Mouse (Mus musculus) limb, embryonic 10.5 days (tissue): ENCODE data around the gene Cryzl1. TPM values are rescaled to one million over a fixed set of nuclear protein-coding genes. Genes with fewer than 3 reads are reported as not detected.

Source experiments
- DNase-seq: peaks from one replicate; pipeline ENCODE4 v3.0.0-alpha.2; 2017; ENCODE audit warnings: low spot score
- H3K27ac ChIP-seq: fragments of 300-500 bp; sonication (generic); 2 replicates; pipeline ENCODE4 v1.5.1; 2016; ENCODE audit warnings: mild to moderate bottlenecking
- H3K27me3 ChIP-seq: fragments of 300-500 bp; sonication (generic); 2 replicates; pipeline ENCODE4 v1.6.1; 2016; ENCODE audit warnings: low read depth, mild to moderate bottlenecking; ENCODE audit not compliant: poor library complexity, severe bottlenecking
- H3K36me3 ChIP-seq: fragments of 300-500 bp; sonication (generic); 2 replicates; pipeline ENCODE4 v1.6.1; 2016; ENCODE audit warnings: mild to moderate bottlenecking, moderate library complexity
- H3K4me1 ChIP-seq: fragments of 300-500 bp; sonication (generic); 2 replicates; pipeline ENCODE4 v1.6.1; 2016
- H3K4me3 ChIP-seq: fragments of 300-500 bp; sonication (generic); 2 replicates; pipeline ENCODE4 v1.5.1; 2016; ENCODE audit warnings: mild to moderate bottlenecking, moderate library complexity
- H3K9me3 ChIP-seq: fragments of 300-500 bp; sonication (generic); replicated peaks from 2 replicates; pipeline ENCODE4 v1.6.1; 2016; ENCODE audit warnings: mild to moderate bottlenecking
- WGBS: fragments of 180-500 bp; shearing (Covaris S2); methylation state at CpG from one replicate; pipeline ENCODE4 v1.1.7; 2016; 5-methylcytosine and 5-hydroxymethylcytosine counted together
- polyA plus RNA-seq: library from polyadenylated mRNA; unstranded; fragments of >200 nt; fragmentation: Nextera tagmentation; extraction: Ambion mirVana; gene quantifications from 2 replicates; pipeline ENCODE4 v1.2.1, GENCODE M21; 2016

Cryzl1 gene
- polyA plus RNA-seq, 1 experiment from 2014 or later = 61.3 TPM

GRCm38 (mm10) chr16:91734771-91735170 is 6.0 kb upstream of the Cryzl1 start:
- H3K4me1 ChIP-seq = peaks cover 40% of the 10 kb centered on the region
- H3K9me3 ChIP-seq = no peaks in the 10 kb centered on the region
- H3K27me3 ChIP-seq = no peaks in the 10 kb centered on the region
- H3K36me3 ChIP-seq = no peaks in the 10 kb centered on the region
- WGBS = 78% methylated on average over 5 of the region's 5 CpGs
- no peak for DNase-seq
- no peak overlapping the region for H3K27ac ChIP-seq
- H3K4me3 ChIP-seq = no peak overlapping the region

- no peak overlapping the region for H3K27ac ChIP-seq
- WGBS = 76% methylated on average over 2 of the region's 2 CpGs
- no peaks in the 10 kb centered on the region for H3K9me3 ChIP-seq
- H3K4me3 ChIP-seq = no peak overlapping the region
- no peak for DNase-seq
- H3K36me3 ChIP-seq = no peaks in the 10 kb centered on the region
- H3K4me1 ChIP-seq = peaks cover 40% of the 10 kb centered on the region
- no peaks in the 10 kb centered on the region for H3K27me3 ChIP-seq
Measured at GRCm38 (mm10) chr16:91732816-91733215, 4.0 kb upstream of the Cryzl1 start.

GRCm38 (mm10) chr16:91730446-91730845 is 1.7 kb upstream of the Cryzl1 start:
- Histone ChIP-seq H3K4me3 (peak overlapping the region; percentile 93), H3K27ac (peak overlapping the region; percentile 95), H3K36me3 (no peaks in the 10 kb centered on the region), H3K27me3 (no peaks in the 10 kb centered on the region), H3K4me1 (peaks cover 43% of the 10 kb centered on the region), H3K9me3 (no peaks in the 10 kb centered on the region)
- DNase-seq = no peak
- WGBS = 1% methylated on average over 11 of the region's 11 CpGs

- Histone ChIP-seq H3K4me3 (peak overlapping the region; percentile 93), H3K36me3 (no peaks in the 10 kb centered on the region), H3K9me3 (no peaks in the 10 kb centered on the region), H3K27ac (peak overlapping the region; percentile 95), H3K27me3 (no peaks in the 10 kb centered on the region), H3K4me1 (peaks cover 37% of the 10 kb centered on the region)
- DNase-seq = peak; percentile 80
- WGBS = under 1% methylated on average over 44 of the region's 44 CpGs
Measured at GRCm38 (mm10) chr16:91729821-91730441, 1.2 kb upstream of the Cryzl1 start.

- 1% methylated on average over 31 of the region's 33 CpGs for WGBS
- H3K27me3 ChIP-seq = no peaks in the 10 kb centered on the region
- H3K4me1 ChIP-seq = peaks cover 30% of the 10 kb centered on the region
- H3K4me3 ChIP-seq = peak within 1 kb of the TSS; percentile 93
- no peaks in the 10 kb centered on the region for H3K9me3 ChIP-seq
- H3K27ac ChIP-seq = peak within 1 kb of the TSS; percentile 95
- H3K36me3 ChIP-seq = no peaks in the 10 kb centered on the region
- peak; percentile 98 for DNase-seq
Measured at GRCm38 (mm10) chr16:91729066-91729482, 299 bp upstream of the Cryzl1 start, which contains the start of gene Itsn1. Itsn1 (plus strand) TSS chr16:91729281.

GRCm38 (mm10) chr16:91727433-91727832 is 1.3 kb downstream of the Cryzl1 start:
- Histone ChIP-seq H3K9me3 (no peaks in the 10 kb centered on the region), H3K4me3 (peak overlapping the region; percentile 93), H3K36me3 (no peaks in the 10 kb centered on the region; the same call in 1 of the 2 replicates), H3K27ac (no peak overlapping the region), H3K4me1 (peaks cover 30% of the 10 kb centered on the region), H3K27me3 (no peaks in the 10 kb centered on the region)
- 93% methylated on average over 15 of the region's 15 CpGs for WGBS
- DNase-seq = no peak

GRCm38 (mm10) chr16:91724247-91724646 is 4.5 kb downstream of the Cryzl1 start:
- H3K9me3 ChIP-seq = no peaks in the 10 kb centered on the region
- no peak overlapping the region for H3K4me3 ChIP-seq
- DNase-seq = peak; percentile 58
- WGBS = 47% methylated on average over 3 of the region's 3 CpGs
- peaks cover 14% of the 10 kb centered on the region for H3K4me1 ChIP-seq
- H3K27me3 ChIP-seq = no peaks in the 10 kb centered on the region
- H3K27ac ChIP-seq = no peak overlapping the region
- H3K36me3 ChIP-seq = peaks cover 17% of the 10 kb centered on the region

- no peaks in the 10 kb centered on the region for H3K9me3 ChIP-seq
- no peak for DNase-seq
- no peaks in the 10 kb centered on the region for H3K4me1 ChIP-seq
- H3K27me3 ChIP-seq = no peaks in the 10 kb centered on the region
- peaks cover 71% of the 10 kb centered on the region for H3K36me3 ChIP-seq
- WGBS = 83% methylated on average over 4 of the region's 4 CpGs
- H3K27ac ChIP-seq = no peak overlapping the region
- H3K4me3 ChIP-seq = no peak overlapping the region
Measured at GRCm38 (mm10) chr16:91717399-91717798, 11.4 kb downstream of the Cryzl1 start.

- H3K27me3 ChIP-seq = no peaks in the 10 kb centered on the region
- 83% methylated on average over 11 of the region's 11 CpGs for WGBS
- H3K27ac ChIP-seq = no peak overlapping the region
- H3K4me3 ChIP-seq = no peak overlapping the region
- H3K9me3 ChIP-seq = no peaks in the 10 kb centered on the region
- DNase-seq = no peak
- peaks cover 76% of the 10 kb centered on the region for H3K36me3 ChIP-seq
- H3K4me1 ChIP-seq = no peaks in the 10 kb centered on the region
Measured at GRCm38 (mm10) chr16:91716927-91717349, 11.8 kb downstream of the Cryzl1 start.

GRCm38 (mm10) chr16:91710241-91710640 is 18.5 kb downstream of the Cryzl1 start:
- peaks cover 1% of the 10 kb centered on the region; the same call in 1 of the 2 replicates for H3K4me1 ChIP-seq
- no peaks in the 10 kb centered on the region for H3K27me3 ChIP-seq
- H3K4me3 ChIP-seq = no peak overlapping the region
- DNase-seq = no peak
- 90% methylated on average over 7 of the region's 7 CpGs for WGBS
- H3K27ac ChIP-seq = no peak overlapping the region
- H3K9me3 ChIP-seq = no peaks in the 10 kb centered on the region
- H3K36me3 ChIP-seq = peaks cover 70% of the 10 kb centered on the region

GRCm38 (mm10) chr16:91704603-91705340 is 24.0 kb downstream of the Cryzl1 start:
- Histone ChIP-seq H3K27me3 (no peaks in the 10 kb centered on the region), H3K27ac (no peak overlapping the region), H3K36me3 (peaks cover 71% of the 10 kb centered on the region), H3K4me3 (no peak overlapping the region), H3K4me1 (peaks cover 8% of the 10 kb centered on the region; the same call in 1 of the 2 replicates), H3K9me3 (no peaks in the 10 kb centered on the region)
- no peak for DNase-seq
- 85% methylated on average over 14 of the region's 14 CpGs for WGBS

GRCm38 (mm10) chr16:91702771-91703188 is 26.0 kb downstream of the Cryzl1 start:
- DNase-seq = no peak
- Histone ChIP-seq H3K9me3 (no peaks in the 10 kb centered on the region), H3K36me3 (peaks cover 74% of the 10 kb centered on the region), H3K27me3 (no peaks in the 10 kb centered on the region), H3K27ac (no peak overlapping the region), H3K4me3 (no peak overlapping the region), H3K4me1 (peaks cover 8% of the 10 kb centered on the region; the same call in 1 of the 2 replicates)
- WGBS = 64% methylated on average over 3 of the region's 3 CpGs

GRCm38 (mm10) chr16:91701908-91702307 is 26.9 kb downstream of the Cryzl1 start:
- Histone ChIP-seq H3K27ac (no peak overlapping the region), H3K4me1 (peaks cover 8% of the 10 kb centered on the region; the same call in 1 of the 2 replicates), H3K9me3 (no peaks in the 10 kb centered on the region), H3K27me3 (no peaks in the 10 kb centered on the region), H3K4me3 (no peak overlapping the region), H3K36me3 (peaks cover 74% of the 10 kb centered on the region)
- DNase-seq = no peak
- WGBS = 73% methylated on average over 13 of the region's 13 CpGs
